Mouse (Mus musculus): Measurements from ENCODE around the gene Dnm1. TPM values are rescaled to one million over a fixed set of nuclear protein-coding genes. Genes with fewer than 3 reads are reported as not detected.

The Dnm1 gene
- polyA plus RNA-seq, 1 experiment from 2014 or later: 29.1 TPM

DNA sequence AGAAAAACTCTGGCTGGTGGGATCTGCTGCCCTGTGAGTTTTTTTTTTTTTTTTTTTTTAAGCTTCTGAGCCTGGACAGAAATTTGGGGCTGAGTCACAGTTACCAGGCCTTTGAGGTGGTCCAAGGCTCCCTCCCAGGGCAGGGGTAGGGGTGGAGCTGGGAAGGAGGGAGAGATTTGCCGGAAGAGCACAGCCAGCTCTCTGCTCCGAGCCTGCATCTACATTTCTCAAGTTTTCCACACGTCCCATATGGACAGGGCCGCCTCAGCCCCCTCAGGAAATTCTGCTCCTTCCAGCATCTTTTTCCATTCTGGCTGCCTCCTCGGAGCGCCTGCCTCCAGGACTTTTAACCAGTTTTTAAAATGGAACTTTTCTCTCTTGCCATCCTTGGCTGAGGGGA lies 23.6 kb downstream of the Dnm1 start:
- Histone ChIP-seq H3K27ac (replicated peaks) (no peak overlapping the region), H3K27me3 (no peaks in the 10 kb centered on the region), H3K4me3 (no peak overlapping the region), H3K9ac (replicated peaks) (no peak overlapping the region), H3K36me3 (no peaks in the 10 kb centered on the region; the same call in 1 of the 2 replicates), H3K4me2 (replicated peaks) (no peak overlapping the region), H3K4me1 (no peaks in the 10 kb centered on the region), H3K9me3 (no peaks in the 10 kb centered on the region)
- ATAC-seq (replicated peaks): no peak
- WGBS: 54% methylated on average over 6 of the region's 6 CpGs

DNA sequence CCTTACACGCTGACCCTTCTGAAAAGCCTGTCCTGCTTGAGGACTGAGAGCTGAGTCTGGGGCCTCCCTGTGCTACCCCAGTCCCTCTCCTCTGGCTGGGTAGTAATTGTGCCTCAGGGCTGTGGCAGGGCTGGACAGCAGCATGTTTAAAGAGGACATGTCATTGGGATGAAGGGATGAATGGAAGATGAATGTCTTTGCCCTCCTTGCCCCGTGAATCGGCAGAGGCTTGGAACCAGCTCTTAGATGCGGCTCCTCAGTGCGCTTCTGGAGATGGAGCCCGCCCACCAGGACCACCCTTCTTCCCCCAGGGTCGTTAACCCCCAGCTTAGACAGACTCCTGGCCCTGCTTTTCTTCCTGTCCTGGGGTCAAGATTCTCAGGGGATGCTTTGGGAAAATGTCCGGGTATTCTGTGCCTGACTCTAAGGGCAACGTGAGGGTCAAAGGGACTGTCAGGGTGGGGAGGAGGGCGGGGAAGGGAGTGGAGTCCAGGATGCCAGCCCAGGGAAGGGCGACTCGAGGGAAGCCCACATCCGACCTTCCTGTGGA lies 24.2 kb downstream of the Dnm1 start:
- Histone ChIP-seq H3K4me2 (replicated peaks) (no peak overlapping the region), H3K27ac (replicated peaks) (no peak overlapping the region), H3K4me1 (no peaks in the 10 kb centered on the region), H3K9ac (replicated peaks) (no peak overlapping the region), H3K9me3 (no peaks in the 10 kb centered on the region), H3K4me3 (no peak overlapping the region), H3K36me3 (no peaks in the 10 kb centered on the region; the same call in 1 of the 2 replicates), H3K27me3 (no peaks in the 10 kb centered on the region)
- ATAC-seq (replicated peaks): no peak
- WGBS: 40% methylated on average over 13 of the region's 13 CpGs

DNA sequence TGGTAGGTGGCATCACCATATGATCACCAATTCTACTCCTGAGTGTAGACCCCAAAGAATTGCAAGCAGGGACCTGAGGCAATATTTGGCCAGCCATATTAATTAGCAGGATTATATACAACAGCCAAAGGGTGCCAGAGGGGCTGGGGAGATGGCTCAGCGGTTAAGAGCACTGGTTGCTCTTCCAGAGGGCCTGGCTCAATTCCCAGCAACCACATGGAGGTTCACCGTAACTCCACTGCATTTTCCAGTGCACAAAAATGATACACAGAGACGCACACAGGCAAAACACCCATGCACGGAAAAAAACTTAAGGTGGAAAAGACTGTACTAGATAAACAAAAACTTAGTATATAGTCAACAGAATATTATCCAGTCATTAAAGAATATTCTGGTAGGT lies 25.9 kb downstream of the Dnm1 start:
- no peaks in the 10 kb centered on the region for H3K27me3 ChIP-seq
- no peak overlapping the region for H3K27ac ChIP-seq (replicated peaks)
- H3K4me1 ChIP-seq: peaks cover 12% of the 10 kb centered on the region
- H3K9me3 ChIP-seq: no peaks in the 10 kb centered on the region
- H3K4me2 ChIP-seq (replicated peaks): no peak overlapping the region
- no peaks in the 10 kb centered on the region; the same call in 1 of the 2 replicates for H3K36me3 ChIP-seq
- ATAC-seq (replicated peaks): no peak
- WGBS: 63% methylated on average over 4 of the region's 4 CpGs
- H3K9ac ChIP-seq (replicated peaks): no peak overlapping the region
- no peak overlapping the region for H3K4me3 ChIP-seq

DNA sequence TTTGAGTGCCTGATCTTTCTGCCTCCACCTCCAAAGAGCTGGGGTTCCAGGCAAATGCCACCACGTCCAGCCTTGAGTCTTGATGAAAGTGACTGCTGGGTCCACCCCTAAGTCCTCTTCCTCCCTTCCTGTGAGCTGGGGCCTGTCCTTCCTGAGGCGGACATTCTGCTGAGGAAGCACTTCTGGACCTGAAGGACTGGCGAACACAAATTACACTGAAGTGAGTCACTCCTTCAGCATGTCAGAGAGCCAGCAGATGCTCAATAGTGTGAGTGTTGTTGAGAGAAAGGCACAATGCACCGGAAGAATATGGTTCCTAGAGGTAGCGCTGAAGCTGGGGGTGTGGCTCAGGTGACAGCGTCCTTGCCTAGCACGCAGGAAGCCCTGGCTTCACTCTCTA lies 27.8 kb downstream of the Dnm1 start:
- Histone ChIP-seq H3K9me3 (no peaks in the 10 kb centered on the region), H3K4me3 (no peak overlapping the region), H3K4me1 (peaks cover 19% of the 10 kb centered on the region), H3K27me3 (no peaks in the 10 kb centered on the region), H3K9ac (replicated peaks) (no peak overlapping the region), H3K4me2 (replicated peaks) (no peak overlapping the region), H3K27ac (replicated peaks) (no peak overlapping the region), H3K36me3 (no peaks in the 10 kb centered on the region; the same call in 1 of the 2 replicates)
- 77% methylated on average over 7 of the region's 7 CpGs for WGBS
- ATAC-seq (replicated peaks): no peak

- Histone ChIP-seq H3K9me3 (no peaks in the 10 kb centered on the region), H3K4me3 (no peak overlapping the region), H3K36me3 (no peaks in the 10 kb centered on the region; the same call in 1 of the 2 replicates), H3K27ac (replicated peaks) (no peak overlapping the region), H3K27me3 (no peaks in the 10 kb centered on the region), H3K4me1 (peaks cover 19% of the 10 kb centered on the region), H3K4me2 (replicated peaks) (no peak overlapping the region), H3K9ac (replicated peaks) (no peak overlapping the region)
- ATAC-seq (replicated peaks): no peak
- 61% methylated on average over 4 of the region's 4 CpGs for WGBS
These were observed 28.8 kb downstream of the Dnm1 start for GRCm38 (mm10) chr2:32324322-32324721.

DNA sequence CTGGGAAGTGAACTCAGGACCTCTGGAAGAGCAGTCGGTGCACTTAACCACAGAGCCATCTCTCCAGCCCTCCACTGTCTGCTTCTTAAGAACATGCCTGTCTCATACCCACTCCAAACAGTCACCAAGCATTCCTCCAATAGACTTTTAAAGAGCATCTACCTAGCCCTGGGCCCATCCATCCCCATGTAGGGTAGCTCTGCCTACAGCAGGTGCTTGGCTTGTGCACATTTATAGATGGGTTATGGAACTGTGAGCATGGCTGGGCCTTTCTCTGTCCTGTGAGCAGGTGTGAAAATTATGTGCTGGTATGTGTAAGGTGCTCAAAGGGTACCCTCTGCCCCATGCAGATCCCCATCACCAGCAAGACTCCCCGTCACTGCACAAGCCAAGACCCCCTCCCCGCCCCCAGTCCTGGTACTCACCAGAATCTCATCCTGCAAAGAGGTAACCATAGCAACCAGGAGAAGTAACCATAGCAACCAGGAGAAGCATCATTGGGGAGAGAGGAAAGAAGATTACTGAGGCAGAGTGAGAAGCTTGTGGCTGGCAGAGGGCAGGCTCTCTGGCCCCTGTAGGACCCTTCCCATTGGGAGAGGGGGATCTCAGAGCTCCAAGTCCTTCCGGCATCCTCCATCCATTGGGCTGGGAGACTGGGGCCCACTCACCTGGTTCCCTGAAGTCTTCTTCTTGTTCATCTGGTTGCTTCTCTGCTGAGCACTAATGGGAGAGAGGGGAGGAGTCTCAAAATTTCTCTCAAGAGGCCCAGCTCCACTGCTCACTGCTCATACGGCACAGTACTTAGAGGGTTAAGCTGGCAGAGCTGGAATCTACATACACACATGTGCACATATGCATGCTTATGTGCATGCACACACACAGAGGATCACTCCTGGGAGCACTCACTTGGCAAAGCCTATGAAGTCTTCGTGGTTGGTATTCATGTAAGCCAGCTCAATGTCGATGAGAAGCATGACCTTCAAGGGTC lies 30.1 kb downstream of the Dnm1 start:
- WGBS: 53% methylated on average over 7 of the region's 7 CpGs
- H3K4me3 ChIP-seq: no peak overlapping the region
- peak; percentile 79 for ATAC-seq (replicated peaks)
- H3K4me2 ChIP-seq (replicated peaks): peak overlapping the region; percentile 23; the same call in 1 of the 2 replicates
- peaks cover 27% of the 10 kb centered on the region for H3K4me1 ChIP-seq
- peak overlapping the region; percentile 86 for H3K27ac ChIP-seq (replicated peaks)
- H3K27me3 ChIP-seq: no peaks in the 10 kb centered on the region
- H3K9me3 ChIP-seq: no peaks in the 10 kb centered on the region
- H3K9ac ChIP-seq (replicated peaks): no peak overlapping the region
- H3K36me3 ChIP-seq: no peaks in the 10 kb centered on the region; the same call in 1 of the 2 replicates

- no peak for ATAC-seq (replicated peaks)
- H3K9ac ChIP-seq (replicated peaks): no peak overlapping the region
- H3K4me1 ChIP-seq: peaks cover 31% of the 10 kb centered on the region
These were observed 31.4 kb downstream of the Dnm1 start for GRCm38 (mm10) chr2:32321591-32322298.

DNA sequence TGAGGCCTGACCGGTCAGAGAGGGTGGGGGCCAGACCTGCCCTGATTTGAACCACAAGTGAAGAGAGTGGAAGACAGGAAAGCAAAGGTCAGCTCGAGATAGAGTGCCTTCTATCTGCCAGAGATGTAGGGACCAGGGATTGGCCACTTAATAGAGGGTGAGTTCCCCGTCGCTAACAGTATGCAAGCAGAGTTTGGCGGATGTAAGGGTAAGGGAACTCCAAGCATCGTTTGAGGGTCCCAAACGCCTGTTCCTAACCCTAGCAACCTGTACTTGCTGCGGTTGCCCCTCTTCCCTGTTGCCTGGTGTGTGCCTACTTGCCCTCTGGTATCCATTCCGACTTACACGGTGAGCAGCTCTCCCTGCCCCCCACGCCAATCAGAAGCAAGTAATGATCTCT lies 32.4 kb downstream of the Dnm1 start:
- ATAC-seq (replicated peaks): no peak
- H3K27me3 ChIP-seq: no peaks in the 10 kb centered on the region
- H3K9me3 ChIP-seq: no peaks in the 10 kb centered on the region

More at GRCm38 (mm10) chr2:32321591-32322298, 31.4 kb downstream of the Dnm1 start:
- Histone ChIP-seq H3K9me3 (no peaks in the 10 kb centered on the region), H3K27ac (replicated peaks) (peak overlapping the region; percentile 86), H3K4me2 (replicated peaks) (no peak overlapping the region), H3K27me3 (no peaks in the 10 kb centered on the region), H3K36me3 (no peaks in the 10 kb centered on the region; the same call in 1 of the 2 replicates), H3K4me3 (no peak overlapping the region)
- WGBS: 79% methylated on average over 9 of the region's 9 CpGs

GRCm38 (mm10) chr2:32319586-32320580 lies 33.3 kb downstream of the Dnm1 start:
- Histone ChIP-seq H3K36me3 (peaks cover 2% of the 10 kb centered on the region; the same call in 1 of the 2 replicates), H3K27me3 (no peaks in the 10 kb centered on the region), H3K4me2 (replicated peaks) (no peak overlapping the region), H3K4me3 (no peak overlapping the region), H3K9ac (replicated peaks) (no peak overlapping the region), H3K4me1 (peaks cover 31% of the 10 kb centered on the region), H3K9me3 (no peaks in the 10 kb centered on the region), H3K27ac (replicated peaks) (no peak overlapping the region)
- WGBS: 68% methylated on average over 9 of the region's 9 CpGs
- no peak for ATAC-seq (replicated peaks)

More for the DNA sequence above, 32.4 kb downstream of the Dnm1 start:
- Histone ChIP-seq H3K36me3 (no peaks in the 10 kb centered on the region; the same call in 1 of the 2 replicates), H3K4me1 (peaks cover 31% of the 10 kb centered on the region), H3K27ac (replicated peaks) (no peak overlapping the region), H3K4me2 (replicated peaks) (no peak overlapping the region), H3K4me3 (no peak overlapping the region), H3K9ac (replicated peaks) (no peak overlapping the region)
- 75% methylated on average over 11 of the region's 11 CpGs for WGBS

DNA sequence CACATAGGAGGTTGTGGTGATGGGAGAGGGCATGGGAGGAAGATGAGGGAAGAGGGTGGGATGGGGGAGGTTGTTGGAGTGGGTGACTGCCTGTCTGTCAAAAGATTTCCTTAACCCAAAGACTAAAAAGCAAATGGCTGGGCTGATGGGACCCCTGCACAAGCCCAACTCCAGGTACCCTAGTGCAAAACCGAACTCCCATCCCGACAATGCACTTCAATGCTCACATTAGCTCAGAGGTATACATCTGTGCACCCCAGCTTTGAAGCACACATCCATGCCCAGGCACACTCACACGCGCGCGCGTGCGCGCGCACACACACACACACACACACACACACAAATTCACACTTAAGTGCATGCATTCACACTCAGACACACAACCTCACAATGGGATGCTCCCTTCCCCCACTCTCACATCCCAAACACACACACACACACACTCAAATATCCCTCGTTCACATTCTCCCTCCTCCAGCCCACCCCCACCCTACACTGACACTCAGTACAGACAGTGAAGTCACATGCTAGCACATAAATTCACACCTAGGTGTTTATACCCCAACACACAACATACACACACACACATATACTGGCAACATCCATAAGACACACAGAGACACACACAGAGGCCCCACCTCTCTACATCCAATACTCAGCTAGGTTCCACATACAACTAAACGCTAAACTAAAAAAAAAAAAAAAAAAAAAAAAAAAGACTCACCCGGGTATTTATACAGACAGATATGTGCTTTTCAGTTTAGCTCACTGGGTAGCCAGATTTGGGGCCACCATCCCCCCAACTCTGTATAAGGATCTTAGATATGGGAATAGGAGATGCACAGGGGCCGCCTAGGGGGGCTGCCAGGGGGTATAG lies 34.2 kb downstream of the Dnm1 start:
- Histone ChIP-seq H3K36me3 (peaks cover 4% of the 10 kb centered on the region; the same call in 1 of the 2 replicates), H3K4me2 (replicated peaks) (peak overlapping the region; percentile 28; the same call in 1 of the 2 replicates), H3K27me3 (no peaks in the 10 kb centered on the region), H3K4me1 (peaks cover 31% of the 10 kb centered on the region), H3K27ac (replicated peaks) (no peak overlapping the region), H3K4me3 (no peak overlapping the region), H3K9me3 (no peaks in the 10 kb centered on the region), H3K9ac (replicated peaks) (no peak overlapping the region)
- no peak for ATAC-seq (replicated peaks)
- WGBS: 76% methylated on average over 14 of the region's 14 CpGs

Data from forebrain, embryonic 15.5 days (tissue).